Mouse (Mus musculus): ENCODE measurements at regions not wholly inside any gene's neighbourhood (a gene's known extent, or its start where the extent isn't known, plus 50 kb on each side); places are given as distances from the start of the nearest gene placed in this dataset.

DNA sequence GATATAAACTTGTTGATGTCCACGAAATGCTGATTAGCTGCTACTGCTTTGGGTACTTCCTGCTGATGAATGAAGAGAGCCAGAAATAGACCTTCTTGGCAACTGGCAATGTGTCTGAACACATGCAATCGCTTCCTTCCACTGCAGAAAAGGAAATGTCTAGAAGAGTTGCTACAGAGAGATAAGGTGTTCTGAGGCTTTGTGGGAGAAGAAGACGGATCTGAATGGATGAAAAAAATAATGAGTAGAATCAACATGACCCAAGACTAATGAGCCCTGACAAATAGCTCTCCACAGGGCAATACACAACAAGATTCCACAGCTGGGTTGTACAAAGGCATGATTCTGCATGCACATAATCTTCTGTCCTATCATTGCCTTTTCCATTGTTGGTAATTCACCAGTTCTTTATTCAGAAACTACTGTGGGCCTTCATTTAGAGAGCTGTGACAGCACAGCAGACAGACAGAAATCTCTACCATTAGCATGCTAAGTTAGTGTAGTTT lies 268.7 kb upstream of the Klf6 start (continued):
- TF ChIP-seq ELF1 (IDR thresholded peaks at IDR 0.05; ENCODE audit: low read depth, low read length) (peak; percentile 49; the same call in 1 of the 2 replicates), MAFK (IDR thresholded peaks at IDR 0.05; ENCODE audit: borderline replicate concordance, low read depth, low read length) (no peak), UBTF (IDR thresholded peaks at IDR 0.05; ENCODE audit: borderline replicate concordance, insufficient read depth, low read depth, low read length) (no peak), MXI1 (IDR thresholded peaks at IDR 0.05; ENCODE audit: low read depth, low read length) (no peak), EP300 (IDR thresholded peaks at IDR 0.05; ENCODE audit: low read depth in 1 of 2, low read length in 2 of 2) (peak; percentile 84 to 86), CHD1 (IDR thresholded peaks at IDR 0.05; ENCODE audit: low read depth, low read length) (no peak), MYC (IDR thresholded peaks at IDR 0.05; ENCODE audit: low read depth, low read length) (no peak), USF2 (IDR thresholded peaks at IDR 0.05; ENCODE audit: borderline replicate concordance in 1 of 2, insufficient read depth in 1 of 2, low read depth in 1 of 2, low read length in 2 of 2) (no peak)

GRCm38 (mm10) chr13:5601648-5602047 lies 259.6 kb upstream of the Klf6 start:
- no peaks in the 10 kb centered on the region for H3K36me3 ChIP-seq (ENCODE audit: control insufficient read depth in 1 of 2, insufficient read depth in 2 of 2, low read length in 2 of 2)
- no peak for DNase-seq (ENCODE audit: low read depth, low spot score)
- no peak overlapping the region for H3K4me3 ChIP-seq (ENCODE audit: control insufficient read depth in 1 of 2, insufficient read depth in 1 of 2, low read depth in 2 of 2, low read length in 2 of 2)
- H3K79me2 ChIP-seq (ENCODE audit: control insufficient read depth, insufficient read depth, low read length, poor library complexity), result no peaks in the 10 kb centered on the region
- no peaks in the 10 kb centered on the region for H3K9me3 ChIP-seq (replicated peaks; ENCODE audit: insufficient read depth, low read length)
- no peaks in the 10 kb centered on the region; a peak in 1 of 4 replicates for H3K27me3 ChIP-seq (ENCODE audit: control insufficient read depth in 1 of 2, insufficient read depth in 2 of 2, low read length in 2 of 2)
- no peak overlapping the region for H3K27ac ChIP-seq (ENCODE audit: control insufficient read depth, low read depth, low read length)
- no peak overlapping the region for H3K9ac ChIP-seq (ENCODE audit: control insufficient read depth, low read depth, low read length, poor library complexity, severe bottlenecking)
- TF ChIP-seq ETS1 (IDR thresholded peaks at IDR 0.05; ENCODE audit: low read depth, low read length) (no peak), RCOR1 (IDR thresholded peaks at IDR 0.05; ENCODE audit: low read depth, low read length) (no peak), MAZ (IDR thresholded peaks at IDR 0.05; ENCODE audit: low read depth, low read length) (no peak), GATA1 (IDR thresholded peaks at IDR 0.05; ENCODE audit: low read depth, low read length) (no peak)
- no peaks in the 10 kb centered on the region for H3K4me1 ChIP-seq (ENCODE audit: control insufficient read depth in 1 of 2, insufficient read depth in 2 of 2, low read length in 2 of 2)

- Histone ChIP-seq H3K4me1 (ENCODE audit: control insufficient read depth in 1 of 2, insufficient read depth in 2 of 2, low read length in 2 of 2) (no peaks in the 10 kb centered on the region), H3K27ac (ENCODE audit: control insufficient read depth, low read depth, low read length) (no peak overlapping the region), H3K4me3 (ENCODE audit: control insufficient read depth in 1 of 2, insufficient read depth in 1 of 2, low read depth in 2 of 2, low read length in 2 of 2) (no peak overlapping the region), H3K36me3 (ENCODE audit: control insufficient read depth in 1 of 2, insufficient read depth in 2 of 2, low read length in 2 of 2) (no peaks in the 10 kb centered on the region), H3K9ac (ENCODE audit: control insufficient read depth, low read depth, low read length, poor library complexity, severe bottlenecking) (no peak overlapping the region), H3K9me3 (replicated peaks; ENCODE audit: insufficient read depth, low read length) (no peaks in the 10 kb centered on the region), H3K27me3 (ENCODE audit: control insufficient read depth in 1 of 2, insufficient read depth in 2 of 2, low read length in 2 of 2) (no peaks in the 10 kb centered on the region; a peak in 1 of 4 replicates), H3K79me2 (ENCODE audit: control insufficient read depth, insufficient read depth, low read length, poor library complexity) (no peaks in the 10 kb centered on the region)
- no peak for DNase-seq (ENCODE audit: low read depth, low spot score)
- TF ChIP-seq E2F4 (IDR thresholded peaks at IDR 0.05; ENCODE audit: borderline replicate concordance, low read depth, low read length), result no peak
- TF ChIP-seq ETS1 (IDR thresholded peaks at IDR 0.05; ENCODE audit: low read depth, low read length), result no peak
- no peak for TF ChIP-seq MAX (IDR thresholded peaks at IDR 0.05; ENCODE audit: low read length)
- TF ChIP-seq RCOR1 (IDR thresholded peaks at IDR 0.05; ENCODE audit: low read depth, low read length), result no peak
- no peak for TF ChIP-seq POLR2AphosphoS2 (IDR thresholded peaks at IDR 0.05; ENCODE audit: low read length)
- no peak for TF ChIP-seq USF1 (IDR thresholded peaks at IDR 0.05; ENCODE audit: low read depth, low read length)
- TF ChIP-seq SIN3A (IDR thresholded peaks at IDR 0.05; ENCODE audit: low read length), result no peak
- no peak for TF ChIP-seq TAL1 (IDR thresholded peaks at IDR 0.05; ENCODE audit: low read length)
- no peak for TF ChIP-seq KAT2A (conservative IDR thresholded peaks at IDR 0.05; ENCODE audit: low read depth, low read length)
- no peak for TF ChIP-seq MAZ (IDR thresholded peaks at IDR 0.05; ENCODE audit: low read depth, low read length)
- TF ChIP-seq TCF12 (IDR thresholded peaks at IDR 0.05; ENCODE audit: low read depth, low read length), result no peak
- TF ChIP-seq HCFC1 (IDR thresholded peaks at IDR 0.05; ENCODE audit: low read depth, low read length), result no peak
- no peak for TF ChIP-seq MEF2A (IDR thresholded peaks at IDR 0.05; ENCODE audit: extremely low read depth, insufficient replicate concordance, low read depth, low read length, poor library complexity, severe bottlenecking)
- no peak for TF ChIP-seq POLR2AphosphoS5 (IDR thresholded peaks at IDR 0.05; ENCODE audit: borderline replicate concordance, low read depth, low read length)
- no peak for TF ChIP-seq BHLHE40 (IDR thresholded peaks at IDR 0.05; ENCODE audit: borderline replicate concordance, low read depth, low read length)
- TF ChIP-seq SMC3 (IDR thresholded peaks at IDR 0.05; ENCODE audit: low read depth, low read length), result no peak
- no peak for TF ChIP-seq POLR2A (IDR thresholded peaks at IDR 0.05; ENCODE audit: control insufficient read depth in 1 of 2, insufficient read depth in 1 of 2, low read depth in 1 of 2, low read length in 2 of 2, poor library complexity in 1 of 2)
Observed at GRCm38 (mm10) chr13:5603905-5604596, 257.2 kb upstream of the Klf6 start.

Measured in MEL (cell line).